Mouse (Mus musculus): ENCODE measurements around the gene Csf3.

DNA sequence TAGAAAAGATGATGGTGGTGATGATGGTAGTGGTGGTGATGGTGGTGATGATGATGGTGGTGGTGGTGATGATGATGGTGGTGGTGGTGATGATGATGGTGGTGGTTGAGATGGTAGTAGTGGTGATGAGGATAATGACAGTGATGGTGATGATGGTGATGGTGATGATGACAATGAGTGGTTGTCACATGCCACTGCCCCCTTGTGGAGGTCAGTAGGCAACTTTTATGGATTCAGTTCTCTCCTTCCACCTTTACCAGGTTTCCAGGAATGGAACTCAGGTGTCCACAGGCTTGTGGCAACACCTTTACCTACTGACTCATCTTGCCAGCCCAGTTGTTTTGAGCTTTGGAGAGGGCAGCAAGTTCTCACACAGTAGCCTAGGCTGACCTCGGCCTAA lies 21.0 kb upstream of the Csf3 start:
- TF ChIP-seq CTCF (IDR thresholded peaks at IDR 0.05; ENCODE audit: low read depth) (peak; percentile 53), EP300 (IDR thresholded peaks at IDR 0.05; ENCODE audit: low read depth) (no peak)
